Mouse (Mus musculus): ENCODE data around the gene Hephl1.

GRCm38 (mm10) chr9:15032797-15033196, 79.1 kb downstream of the Hephl1 start:
- TF ChIP-seq POLR2A (IDR thresholded peaks at IDR 0.05; ENCODE audit: low read depth, low read length) (no peak), CTCF (IDR thresholded peaks at IDR 0.05; ENCODE audit: extremely low read depth, insufficient read depth, insufficient read length, insufficient replicate concordance) (no peak)
